Mouse (Mus musculus) olfactory bulb, adult 2 months (tissue): Measurements from ENCODE around the gene Exosc2. TPM values are rescaled to one million over a fixed set of nuclear protein-coding genes. Genes with fewer than 3 reads are reported as not detected.
"Not testable (repeated sequence)": the region's sequence is repeated elsewhere in the genome, so short reads cannot be mapped to it uniquely, and the experiment has no call there.

Experiments used
- H3K27ac ChIP-seq: fragments of 200-500 bp; 2 replicates; pipeline ENCODE4 v1.5.1; 2012; ENCODE audit warnings: low read depth, low read length; ENCODE audit not compliant: insufficient read depth
- H3K4me1 ChIP-seq: fragments of 200-500 bp; 2 replicates; pipeline ENCODE4 v1.6.1; 2012; ENCODE audit warnings: low read length; ENCODE audit not compliant: control insufficient read depth, insufficient read depth
- H3K4me3 ChIP-seq: fragments of 200-500 bp; 2 replicates; pipeline ENCODE4 v1.5.1; 2012; ENCODE audit warnings: mild to moderate bottlenecking, low read depth, low read length, moderate library complexity; ENCODE audit not compliant: insufficient read depth
- CTCF ChIP-seq: fragments of 200-500 bp; IDR thresholded peaks from 2 replicates; pipeline ENCODE4 v1.5.1; 2012; ENCODE audit warnings: low read depth, mild to moderate bottlenecking, low read length, moderate library complexity; ENCODE audit not compliant: insufficient read depth
- POLR2A ChIP-seq: fragments of 200-500 bp; IDR thresholded peaks from 2 replicates; pipeline ENCODE4 v1.6.1; 2012; ENCODE audit warnings: mild to moderate bottlenecking, low read depth, low read length, moderate library complexity; ENCODE audit not compliant: insufficient read depth
- WGBS: fragments of 180-500 bp; shearing (Covaris S2); methylation state at CpG from one replicate; pipeline ENCODE4 v1.1.7; 2018; 5-methylcytosine and 5-hydroxymethylcytosine counted together
- polyA plus RNA-seq: library from polyadenylated mRNA; stranded (reverse); fragments of >200 nt; gene quantifications from 2 replicates; pipeline ENCODE4 v1.2.4, GENCODE M21; 2012; ENCODE audit warnings: low replicate concordance; ENCODE audit not compliant: missing spikeins, insufficient read depth, insufficient read length

The Exosc2 gene
- polyA plus RNA-seq, 1 experiment = not detected

- TF ChIP-seq POLR2A (no peak), CTCF (no peak)
- 66% methylated on average over 8 of the region's 8 CpGs for WGBS
Observed at GRCm38 (mm10) chr2:31662939-31663803, 7.3 kb upstream of the Exosc2 start.

GRCm38 (mm10) chr2:31663804-31664180, 6.7 kb upstream of the Exosc2 start:
- TF ChIP-seq POLR2A (no peak), CTCF (no peak)
- H3K4me3 ChIP-seq = no peak overlapping the region
- no peak overlapping the region for H3K27ac ChIP-seq
- WGBS = 86% methylated on average over 1 of the region's 1 CpGs
- no peaks in the 10 kb centered on the region for H3K4me1 ChIP-seq

More at GRCm38 (mm10) chr2:31662939-31663803, 7.3 kb upstream of the Exosc2 start:
- no peak overlapping the region for H3K4me3 ChIP-seq
- H3K27ac ChIP-seq = no peak overlapping the region
- H3K4me1 ChIP-seq = no peaks in the 10 kb centered on the region

GRCm38 (mm10) chr2:31667332-31667731, 3.2 kb upstream of the Exosc2 start:
- 36% methylated on average over 4 of the region's 4 CpGs for WGBS
- TF ChIP-seq CTCF (no peak), POLR2A (no peak)
- Histone ChIP-seq H3K27ac (no peak overlapping the region), H3K4me1 (0 out of 2 replicates have a peak, but pooled peaks cover 4% of the 10 kb centered on the region), H3K4me3 (no peak overlapping the region)

GRCm38 (mm10) chr2:31678641-31679040, 8.1 kb downstream of the Exosc2 start:
- Histone ChIP-seq H3K4me1 (no peaks in the 10 kb centered on the region), H3K27ac (no peak overlapping the region), H3K4me3 (no peak overlapping the region)
- TF ChIP-seq CTCF (no peak), POLR2A (no peak)
- WGBS = 92% methylated on average over 6 of the region's 6 CpGs

GRCm38 (mm10) chr2:31681051-31681707, 10.7 kb downstream of the Exosc2 start:
- 86% methylated on average over 15 of the region's 15 CpGs for WGBS
- H3K27ac ChIP-seq, H3K4me3 ChIP-seq, H3K4me1 ChIP-seq: not testable (repeated sequence)

- H3K27ac ChIP-seq = no peak overlapping the region
Observed at GRCm38 (mm10) chr2:31681731-31682235, 11.3 kb downstream of the Exosc2 start.

GRCm38 (mm10) chr2:31683666-31684065, 13.2 kb downstream of the Exosc2 start:
- TF ChIP-seq POLR2A = no peak
- no peak for TF ChIP-seq CTCF
- no peak overlapping the region for H3K27ac ChIP-seq
- H3K4me3 ChIP-seq = no peak overlapping the region
- no peaks in the 10 kb centered on the region for H3K4me1 ChIP-seq
- 24% methylated on average over 2 of the region's 2 CpGs for WGBS

More at GRCm38 (mm10) chr2:31681731-31682235, 11.3 kb downstream of the Exosc2 start:
- TF ChIP-seq CTCF = no peak
- no peak for TF ChIP-seq POLR2A
- no peak overlapping the region for H3K4me3 ChIP-seq
- 84% methylated on average over 6 of the region's 6 CpGs for WGBS
- no peaks in the 10 kb centered on the region for H3K4me1 ChIP-seq

- H3K4me1 ChIP-seq = peaks cover 3% of the 10 kb centered on the region
- peak within 1 kb of the TSS; percentile 93 for H3K27ac ChIP-seq
- WGBS = under 1% methylated on average over 64 of the region's 64 CpGs
- peak; percentile 56; the same call in 1 of the 2 replicates for TF ChIP-seq POLR2A
- no peak for TF ChIP-seq CTCF
- H3K4me3 ChIP-seq = peak within 1 kb of the TSS; percentile 87
Observed at GRCm38 (mm10) chr2:31688074-31688925, 17.8 kb downstream of the Exosc2 start, which contains the start of gene Abl1. Gene Abl1, plus strand, starts transcription at chr2:31688376.

- peaks cover 3% of the 10 kb centered on the region for H3K4me1 ChIP-seq
- under 1% methylated on average over 12 of the region's 12 CpGs for WGBS
- peak overlapping the region; percentile 87 for H3K4me3 ChIP-seq
- no peak overlapping the region; the same call in 1 of the 2 replicates for H3K27ac ChIP-seq
- TF ChIP-seq POLR2A = no peak
- no peak for TF ChIP-seq CTCF
Observed at GRCm38 (mm10) chr2:31689045-31689444, 18.5 kb downstream of the Exosc2 start.
